Mouse (Mus musculus): Measurements from ENCODE around the gene Ccni. TPM values are rescaled to one million over a fixed set of nuclear protein-coding genes. Genes with fewer than 3 reads are reported as not detected.

The Ccni gene
- total and polyA plus RNA-seq, 3 experiments: 56.5 to 166 (median 147) TPM

- peak overlapping the region; percentile 46 for H3K27ac ChIP-seq
- TF ChIP-seq POLR2A (IDR thresholded peaks at IDR 0.05; ENCODE audit: insufficient read depth, low read depth, low read length): no peak
- no peak for TF ChIP-seq EP300 (IDR thresholded peaks at IDR 0.05; ENCODE audit: insufficient read depth, low read depth, low read length)
- TF ChIP-seq CTCF (IDR thresholded peaks at IDR 0.05): no peak
- WGBS: 57% methylated on average over 4 of the region's 4 CpGs
- H3K79me2 ChIP-seq (replicated peaks; ENCODE audit: control insufficient read depth, insufficient read depth, low read length): no peaks in the 10 kb centered on the region
- H3K36me3 ChIP-seq (ENCODE audit: control insufficient read depth, insufficient read depth, low read length): peaks cover 11% of the 10 kb centered on the region
- no peaks in the 10 kb centered on the region for H3K27me3 ChIP-seq (ENCODE audit: control insufficient read depth, insufficient read depth, low read length)
- intact Hi-C loops (cut with DNase I): no loop called here
- peak; percentile 36 to 55 for DNase-seq
- H3K4me1 ChIP-seq (ENCODE audit: control insufficient read depth, insufficient read depth, low read length): peaks cover 23% of the 10 kb centered on the region
- H3K9ac ChIP-seq (ENCODE audit: low read depth, low read length): peak overlapping the region; percentile 11; the same call in 1 of the 2 replicates
- H3K4me3 ChIP-seq: no peak overlapping the region
Measured at GRCm38 (mm10) chr5:93152451-93152850, 53.8 kb downstream of the Ccni start.

- TF ChIP-seq CTCF (IDR thresholded peaks at IDR 0.05): no peak
- TF ChIP-seq EP300 (IDR thresholded peaks at IDR 0.05; ENCODE audit: insufficient read depth, low read depth, low read length): no peak
- TF ChIP-seq POLR2A (IDR thresholded peaks at IDR 0.05; ENCODE audit: insufficient read depth, low read depth, low read length): no peak
- no peak for DNase-seq
- no peak overlapping the region for H3K9ac ChIP-seq (ENCODE audit: low read depth, low read length)
- no peak overlapping the region for H3K4me3 ChIP-seq
- peaks cover 24% of the 10 kb centered on the region for H3K4me1 ChIP-seq (ENCODE audit: control insufficient read depth, insufficient read depth, low read length)
- intact Hi-C loops (cut with DNase I): no loop called here
- WGBS: 40% methylated on average over 6 of the region's 6 CpGs
- no peaks in the 10 kb centered on the region for H3K79me2 ChIP-seq (replicated peaks; ENCODE audit: control insufficient read depth, insufficient read depth, low read length)
- H3K27me3 ChIP-seq (ENCODE audit: control insufficient read depth, insufficient read depth, low read length): no peaks in the 10 kb centered on the region
- H3K27ac ChIP-seq: peak overlapping the region; percentile 46
- peaks cover 11% of the 10 kb centered on the region for H3K36me3 ChIP-seq (ENCODE audit: control insufficient read depth, insufficient read depth, low read length)
Measured at GRCm38 (mm10) chr5:93151985-93152384, 54.3 kb downstream of the Ccni start.

GRCm38 (mm10) chr5:93149969-93150777 lies 56.1 kb downstream of the Ccni start:
- Histone ChIP-seq H3K36me3 (ENCODE audit: control insufficient read depth, insufficient read depth, low read length) (peaks cover 14% of the 10 kb centered on the region), H3K4me3 (no peak overlapping the region), H3K27me3 (ENCODE audit: control insufficient read depth, insufficient read depth, low read length) (no peaks in the 10 kb centered on the region), H3K4me1 (ENCODE audit: control insufficient read depth, insufficient read depth, low read length) (peaks cover 33% of the 10 kb centered on the region), H3K27ac (peak overlapping the region; percentile 61), H3K9ac (ENCODE audit: low read depth, low read length) (no peak overlapping the region), H3K79me2 (replicated peaks; ENCODE audit: control insufficient read depth, insufficient read depth, low read length) (no peaks in the 10 kb centered on the region)
- WGBS: 47% methylated on average over 12 of the region's 12 CpGs
- intact Hi-C loops (cut with DNase I): no loop called here
- TF ChIP-seq POLR2A (IDR thresholded peaks at IDR 0.05; ENCODE audit: insufficient read depth, low read depth, low read length) (no peak), EP300 (IDR thresholded peaks at IDR 0.05; ENCODE audit: insufficient read depth, low read depth, low read length) (0 out of 2 replicates have a peak, but pooled peaks have one; percentile 2)
- peak; percentile 45 to 63 for DNase-seq

- intact Hi-C loops (cut with DNase I): loop anchor here (2.0 kb wide), 1 partner anchor 53 kb away; the partner anchor contains the start of gene Sept11
- no peaks in the 10 kb centered on the region for H3K79me2 ChIP-seq (replicated peaks; ENCODE audit: control insufficient read depth, insufficient read depth, low read length)
Measured at GRCm38 (mm10) chr5:93145504-93145903, 60.8 kb downstream of the Ccni start.

GRCm38 (mm10) chr5:93144874-93145273 lies 61.4 kb downstream of the Ccni start:
- no peaks in the 10 kb centered on the region for H3K79me2 ChIP-seq (replicated peaks; ENCODE audit: control insufficient read depth, insufficient read depth, low read length)
- no peak overlapping the region; the same call in 1 of the 2 replicates for H3K27ac ChIP-seq

More at GRCm38 (mm10) chr5:93145504-93145903, 60.8 kb downstream of the Ccni start:
- Histone ChIP-seq H3K36me3 (ENCODE audit: control insufficient read depth, insufficient read depth, low read length) (peaks cover 14% of the 10 kb centered on the region), H3K27ac (no peak overlapping the region; the same call in 1 of the 2 replicates), H3K4me3 (no peak overlapping the region), H3K4me1 (ENCODE audit: control insufficient read depth, insufficient read depth, low read length) (peaks cover 22% of the 10 kb centered on the region), H3K27me3 (ENCODE audit: control insufficient read depth, insufficient read depth, low read length) (no peaks in the 10 kb centered on the region), H3K9ac (ENCODE audit: low read depth, low read length) (no peak overlapping the region)
- 63% methylated on average over 6 of the region's 6 CpGs for WGBS
- TF ChIP-seq POLR2A (IDR thresholded peaks at IDR 0.05; ENCODE audit: insufficient read depth, low read depth, low read length): no peak
- no peak for DNase-seq

More at GRCm38 (mm10) chr5:93144874-93145273, 61.4 kb downstream of the Ccni start:
- Histone ChIP-seq H3K4me1 (ENCODE audit: control insufficient read depth, insufficient read depth, low read length) (peaks cover 16% of the 10 kb centered on the region), H3K9ac (ENCODE audit: low read depth, low read length) (no peak overlapping the region), H3K4me3 (no peak overlapping the region), H3K27me3 (ENCODE audit: control insufficient read depth, insufficient read depth, low read length) (no peaks in the 10 kb centered on the region), H3K36me3 (ENCODE audit: control insufficient read depth, insufficient read depth, low read length) (peaks cover 13% of the 10 kb centered on the region)
- intact Hi-C loops (cut with DNase I): loop anchor here (2.0 kb wide), 1 partner anchor 52 kb away; the partner anchor contains the start of gene Sept11
- 53% methylated on average over 5 of the region's 5 CpGs for WGBS
- TF ChIP-seq EP300 (IDR thresholded peaks at IDR 0.05; ENCODE audit: insufficient read depth, low read depth, low read length): no peak
- TF ChIP-seq CTCF (IDR thresholded peaks at IDR 0.05): no peak
- TF ChIP-seq POLR2A (IDR thresholded peaks at IDR 0.05; ENCODE audit: insufficient read depth, low read depth, low read length): no peak
- no peak for DNase-seq

Measured in heart, adult 2 months (tissue).